Mouse (Mus musculus): ENCODE data around the gene Lrrc32. TPM values are rescaled to one million over a fixed set of nuclear protein-coding genes. Genes with fewer than 3 reads are reported as not detected.

The Lrrc32 gene
- total RNA-seq, 2 experiments from 2014 or later: 15.2 to 17.3 TPM

DNA sequence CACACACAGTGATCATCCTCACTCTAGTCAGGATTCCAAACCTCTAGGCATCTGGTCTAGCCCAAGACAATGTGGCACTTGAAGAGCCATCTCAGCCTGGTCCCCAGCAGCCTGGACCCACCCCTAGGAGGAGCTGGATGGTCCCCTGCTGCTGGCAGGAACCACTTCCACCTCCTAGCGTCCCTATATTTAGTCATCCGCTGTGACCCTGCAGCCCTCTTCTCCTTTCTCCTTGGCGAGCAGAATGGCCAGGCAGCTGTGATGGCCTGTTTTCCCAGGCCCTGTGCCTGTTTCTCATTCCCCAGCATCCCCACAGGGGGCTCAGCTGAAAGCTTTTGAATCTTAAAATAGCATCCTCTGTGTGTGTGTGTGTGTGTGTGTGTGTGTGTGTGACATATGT lies 59.8 kb downstream of the Lrrc32 start:
- DNase-seq: no peak

DNA sequence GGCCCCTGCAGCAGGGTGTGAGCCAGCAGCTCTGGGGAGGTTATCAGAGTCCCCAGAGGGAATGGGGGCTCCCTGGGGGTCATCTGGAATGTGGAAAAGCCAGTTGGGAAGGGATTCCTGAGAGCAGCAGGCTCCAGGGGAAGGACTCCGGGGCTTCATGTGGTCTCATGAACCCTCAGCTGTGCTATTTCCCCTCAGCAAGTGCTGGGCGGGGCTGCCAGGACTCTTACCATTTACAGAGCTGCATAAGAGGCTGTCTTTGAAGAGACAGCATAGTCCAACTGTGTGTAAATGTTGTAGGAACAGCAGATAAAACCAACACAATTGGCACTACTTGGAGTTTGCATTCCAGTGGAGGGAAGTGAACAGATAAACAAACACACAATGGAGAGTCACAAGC lies 61.5 kb downstream of the Lrrc32 start:
- DNase-seq: peak; percentile 22

DNA sequence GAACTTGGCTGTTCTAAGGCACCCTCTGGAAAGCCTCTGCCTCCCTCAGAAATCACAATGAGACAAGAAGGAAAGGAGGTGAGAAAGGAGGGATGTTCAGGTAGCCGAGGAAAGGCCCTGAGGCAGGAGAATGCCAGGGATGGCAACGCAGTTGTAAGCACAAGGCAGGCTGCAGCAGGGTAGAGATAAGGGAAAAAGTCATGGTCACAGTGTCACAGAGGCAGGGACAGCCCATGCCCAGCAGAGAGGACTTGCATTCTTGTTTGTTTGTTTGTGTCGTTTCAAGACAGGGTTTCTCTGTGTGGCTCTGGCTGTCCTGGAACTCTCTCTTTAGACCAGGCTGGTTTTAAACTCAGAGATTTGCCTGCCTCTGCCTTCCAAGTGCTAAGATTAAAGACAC lies 62.0 kb downstream of the Lrrc32 start:
- peak; percentile 23 for DNase-seq

Other genes with a start within 250 kb of the Lrrc32 start
- 10 to 100 TPM; 18.4 to 20.7 TPM for gene Acer3, start 168.1 kb upstream of the Lrrc32 start, total RNA-seq (2021)
- gene Tsku, start 128.0 kb upstream of the Lrrc32 start, total RNA-seq (2021): 1 to 10 TPM; 7.0 to 7.2 TPM
- under 1 TPM in 1 of 2 experiments, not detected in 1; 0.09 TPM for gene Gucy2d, start 48.9 kb upstream of the Lrrc32 start, total RNA-seq (2021)
- 10 to 100 TPM; 29.0 to 31.1 TPM for gene Emsy, start 167.5 kb downstream of the Lrrc32 start, total RNA-seq (2021)
- gene Thap12, start 213.8 kb downstream of the Lrrc32 start, total RNA-seq (2021): 10 to 100 TPM; 61.3 to 62.6 TPM

All from adrenal gland, postnatal 10 days (tissue).